Mouse (Mus musculus) ES-E14 (cell line): ENCODE measurements around the gene Dda1.

Experiments
- CHD2 ChIP-seq: IDR thresholded peaks from 2 replicates; pipeline ENCODE4 v1.6.1; 2014; ENCODE audit warnings: mild to moderate bottlenecking, low read depth, low read length, inconsistent platforms
- HCFC1 ChIP-seq: IDR thresholded peaks from 2 replicates; pipeline ENCODE4 v1.6.1; 2012; ENCODE audit warnings: low read length, inconsistent platforms, borderline replicate concordance; ENCODE audit not compliant: insufficient read depth
- MAFK ChIP-seq: IDR thresholded peaks from 2 replicates; pipeline ENCODE4 v1.6.1; 2014; ENCODE audit warnings: mild to moderate bottlenecking, low read depth, low read length, inconsistent platforms; ENCODE audit not compliant: insufficient read depth
- ZC3H11A ChIP-seq: IDR thresholded peaks from 2 replicates; pipeline ENCODE4 v1.6.1; 2012; ENCODE audit warnings: low read depth, mild to moderate bottlenecking, inconsistent platforms, low read length, borderline replicate concordance
- ZNF384 ChIP-seq: IDR thresholded peaks from 2 replicates; pipeline ENCODE4 v1.6.1; 2012; ENCODE audit warnings: low read depth, low read length, inconsistent platforms

DNA sequence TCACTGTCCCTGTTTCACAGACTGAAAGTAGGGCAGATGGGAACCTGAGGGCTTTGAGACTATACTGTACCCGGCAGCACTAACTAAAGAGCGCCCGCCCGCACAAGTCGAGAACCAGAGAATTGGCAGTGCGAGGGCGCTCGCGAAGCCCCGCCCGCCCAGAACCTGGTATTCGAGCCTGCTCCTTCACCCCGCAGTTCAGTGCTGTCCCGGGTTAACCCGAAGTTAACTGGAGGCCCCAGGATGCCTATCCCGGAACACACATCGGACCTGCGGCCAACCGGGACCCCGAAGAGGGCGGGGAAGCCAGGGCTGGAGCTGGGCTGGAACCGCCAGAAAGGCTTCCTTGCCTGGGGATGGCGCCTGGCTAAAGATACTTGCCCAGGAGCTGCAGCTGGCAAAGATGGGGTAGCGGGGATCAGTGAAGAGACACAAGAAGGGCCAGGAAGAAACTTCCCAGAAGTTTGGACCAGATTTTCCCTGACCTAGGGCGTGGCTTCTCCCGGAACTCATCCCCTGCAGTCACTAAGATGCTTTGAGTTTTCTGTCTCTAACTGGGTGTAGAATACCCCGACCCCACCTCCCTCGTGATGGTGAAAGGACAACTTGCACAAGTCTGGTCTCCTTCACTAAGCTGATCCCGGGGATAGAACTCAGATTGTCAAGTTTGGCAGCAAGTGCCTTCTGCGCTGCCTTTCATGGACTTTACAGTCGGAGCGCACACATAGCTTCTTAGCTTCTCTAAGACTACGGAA, 18.9 kb downstream of the Dda1 start, which contains the start of gene Gtpbp3:
- TF ChIP-seq MAFK, result no peak
- TF ChIP-seq ZC3H11A, result no peak
- no peak for TF ChIP-seq HCFC1
- no peak for TF ChIP-seq CHD2
- no peak for TF ChIP-seq ZNF384
